Mouse (Mus musculus): ENCODE results near the gene Pdik1l.

- TF ChIP-seq CTCF (IDR thresholded peaks at IDR 0.05; ENCODE audit: low read depth, low read length) (no peak), TAL1 (conservative IDR thresholded peaks at IDR 0.05; ENCODE audit: low read depth, low read length) (no peak), POLR2AphosphoS5 (IDR thresholded peaks at IDR 0.05; ENCODE audit: insufficient replicate concordance, low read depth, low read length) (no peak), GATA1 (IDR thresholded peaks at IDR 0.05; ENCODE audit: borderline replicate concordance, low read length) (no peak)
Measured at GRCm38 (mm10) chr4:134310656-134311055, 23.0 kb upstream of the Pdik1l start.
